Mouse (Mus musculus) adrenal gland (tissue): ENCODE data around the gene Btrc.

Experiments
- intact Hi-C: fragments of 180-260 bp; cut with DNase I; formaldehyde crosslinking; loops from one replicate; pipeline ENCODE4 v1.15.1; 2025

Gene Btrc

DNA sequence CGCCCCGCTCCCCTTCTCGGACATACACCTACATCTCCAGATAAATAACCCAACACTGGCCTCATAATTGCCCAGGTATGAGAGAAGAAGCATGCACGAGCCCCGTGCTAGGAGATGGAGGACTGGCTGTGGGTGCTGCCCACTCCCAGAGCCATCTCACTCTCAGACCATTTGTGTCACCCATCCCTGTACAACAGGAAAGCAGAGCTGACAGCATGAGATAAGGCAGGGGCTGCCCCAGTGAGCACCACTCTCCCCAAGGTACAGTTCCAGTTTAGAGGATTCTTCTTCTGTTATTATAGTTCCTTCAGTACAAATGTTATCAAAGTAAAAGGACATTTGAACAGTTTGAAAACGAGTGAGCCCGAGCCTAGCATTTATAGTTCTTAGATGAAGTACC is 163.8 kb downstream of the Btrc start:
- intact Hi-C loops: no loop called here

DNA sequence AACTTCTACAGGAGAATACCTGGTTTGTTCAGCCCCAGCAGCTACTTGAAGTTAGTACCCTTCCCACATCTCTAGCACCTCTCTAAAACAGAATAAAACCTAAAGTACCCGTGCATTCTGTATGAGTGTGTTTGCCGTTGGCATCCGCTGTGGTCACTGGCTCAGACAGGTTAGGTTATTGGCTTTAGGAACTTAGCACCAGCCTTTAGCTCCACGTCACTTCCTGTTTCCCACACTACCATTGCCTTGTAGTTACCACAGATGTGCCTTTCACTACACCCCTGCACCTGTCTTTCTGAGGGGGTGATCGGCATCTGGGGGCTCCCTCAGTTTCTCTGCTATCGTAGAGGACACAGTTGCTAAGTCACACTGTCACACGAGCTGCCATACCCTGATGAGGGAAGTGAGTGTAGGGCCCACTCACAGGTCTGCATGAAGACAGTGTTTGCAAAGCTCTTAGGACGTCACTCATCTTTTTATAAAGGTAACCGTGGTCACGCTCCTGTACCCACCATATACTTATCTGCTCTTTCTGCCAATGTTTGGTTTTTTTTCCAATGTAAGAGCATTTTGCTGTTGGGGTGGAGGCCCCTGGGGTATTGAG is 164.5 kb downstream of the Btrc start:
- intact Hi-C loops: no loop called here

DNA sequence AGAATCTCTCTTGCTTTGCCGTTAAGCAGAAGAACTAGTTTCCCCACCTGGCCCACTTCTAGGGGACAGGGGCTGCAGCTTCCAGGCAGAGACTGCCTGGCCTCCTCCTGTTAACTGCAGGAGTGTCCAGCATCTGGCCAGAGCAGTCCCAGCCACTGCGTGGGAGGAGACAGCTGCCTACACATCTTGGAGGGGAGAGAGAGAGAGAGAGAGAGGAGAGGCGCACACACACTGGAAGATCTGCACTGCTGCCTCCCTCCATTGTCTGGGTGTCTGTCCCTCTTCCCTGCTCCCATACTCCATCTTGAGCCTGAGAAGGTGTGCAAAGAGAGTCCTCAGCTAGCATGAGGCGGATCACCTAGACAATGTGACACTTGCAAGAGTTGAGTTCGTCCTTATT is 165.8 kb downstream of the Btrc start:
- intact Hi-C loops: no loop called here

DNA sequence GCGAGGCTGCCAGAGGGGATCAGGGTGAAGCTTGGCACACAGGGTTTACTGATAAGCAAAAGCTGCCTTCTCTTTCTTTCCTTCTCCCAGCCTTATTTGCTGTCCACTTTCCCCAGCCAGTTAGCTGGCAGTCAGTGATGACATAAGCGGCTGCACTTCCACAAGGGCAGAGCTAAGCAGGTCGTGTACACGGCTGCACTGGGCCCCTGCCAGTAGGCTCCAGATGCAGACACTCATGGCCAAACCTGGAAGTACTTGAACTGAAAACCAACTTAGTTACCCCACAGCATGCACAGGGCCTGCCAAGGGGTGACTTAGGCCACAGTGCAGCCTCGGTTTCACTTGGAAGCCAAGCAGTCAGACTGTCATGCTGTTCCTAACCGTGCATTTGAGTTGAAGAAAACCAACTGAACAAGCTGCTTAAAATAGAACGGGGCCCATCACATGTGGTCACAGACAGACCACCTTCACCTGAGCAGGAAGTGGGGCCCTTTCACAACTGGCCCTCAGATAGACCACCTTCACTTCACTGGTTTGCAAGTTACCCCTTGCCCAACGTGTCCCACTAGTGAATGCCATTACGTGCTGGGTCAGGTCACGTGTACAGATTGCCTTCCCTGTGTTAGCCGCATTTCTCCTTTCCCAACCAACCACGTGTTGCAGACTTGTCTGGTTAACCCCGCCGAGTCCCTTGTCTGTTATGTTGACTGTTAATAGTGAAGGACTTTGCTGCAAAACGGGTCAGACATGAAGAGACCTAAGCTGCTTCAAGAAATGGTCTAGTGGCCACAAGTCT is 166.9 kb downstream of the Btrc start:
- intact Hi-C loops: no loop called here

DNA sequence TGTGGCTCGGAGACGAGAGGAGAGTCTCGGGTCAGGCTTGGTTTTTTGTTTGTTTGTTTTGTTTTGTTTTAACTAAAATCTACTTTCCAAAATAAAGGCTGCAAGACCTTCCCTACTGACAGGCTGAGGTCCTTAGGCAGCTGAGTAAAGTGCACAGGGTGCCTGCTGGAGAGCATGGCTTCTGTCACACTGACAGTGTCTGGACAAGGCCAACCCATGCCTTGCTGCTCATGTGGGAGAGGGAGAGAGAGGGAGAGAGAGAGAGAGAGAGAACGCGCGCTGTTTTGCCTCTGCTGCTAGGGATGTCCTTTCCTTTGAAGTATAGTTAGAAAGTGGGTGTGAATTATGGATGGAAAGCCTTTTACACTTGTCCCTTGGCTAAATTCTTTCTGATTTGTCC is 168.0 kb downstream of the Btrc start:
- intact Hi-C loops: no loop called here

DNA sequence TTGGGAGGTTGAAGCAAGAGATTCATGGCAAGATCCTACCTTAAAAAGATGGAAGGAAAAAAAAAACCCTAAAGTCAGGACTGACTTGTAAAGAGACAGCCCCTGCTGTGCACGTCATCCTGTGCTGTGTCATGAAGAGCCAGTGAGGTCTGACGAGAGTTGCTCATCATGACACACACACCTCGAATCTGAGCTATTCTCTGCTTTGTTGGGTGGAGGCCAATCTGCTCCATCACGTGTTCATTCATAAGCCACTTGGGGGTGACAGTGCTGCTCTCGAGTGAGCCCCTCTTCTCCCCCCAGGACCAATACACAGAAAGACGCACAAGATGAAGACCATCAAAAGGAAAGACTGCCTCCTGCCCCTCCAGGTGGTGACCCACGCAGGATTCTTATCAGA is 170.1 kb downstream of the Btrc start:
- intact Hi-C loops: no loop called here

DNA sequence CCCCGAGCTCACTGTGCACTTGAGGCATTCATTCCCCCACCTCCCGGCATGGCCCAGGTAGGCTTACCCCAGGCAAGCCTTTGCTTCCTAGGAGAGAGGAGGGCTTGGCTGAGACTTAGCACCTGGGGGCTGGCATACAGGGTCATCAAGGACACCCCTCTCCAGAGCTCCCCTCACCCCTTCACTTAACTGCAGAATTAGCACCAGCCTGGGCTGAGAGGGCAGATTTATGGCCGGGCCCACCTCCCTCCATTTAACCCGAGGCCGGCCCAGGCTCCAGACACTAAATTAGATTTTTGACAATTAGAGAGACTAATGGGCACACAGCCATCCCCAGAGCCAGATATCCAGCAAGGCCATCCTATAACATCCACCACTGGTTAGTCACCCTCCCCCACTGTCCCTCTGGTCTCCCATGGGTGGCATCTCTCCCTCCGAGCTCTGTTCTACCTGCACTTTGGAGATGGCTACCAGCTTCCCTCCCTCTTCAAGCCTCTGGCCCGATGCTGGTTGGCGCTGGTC is 171.7 kb downstream of the Btrc start:
- intact Hi-C loops: no loop called here

DNA sequence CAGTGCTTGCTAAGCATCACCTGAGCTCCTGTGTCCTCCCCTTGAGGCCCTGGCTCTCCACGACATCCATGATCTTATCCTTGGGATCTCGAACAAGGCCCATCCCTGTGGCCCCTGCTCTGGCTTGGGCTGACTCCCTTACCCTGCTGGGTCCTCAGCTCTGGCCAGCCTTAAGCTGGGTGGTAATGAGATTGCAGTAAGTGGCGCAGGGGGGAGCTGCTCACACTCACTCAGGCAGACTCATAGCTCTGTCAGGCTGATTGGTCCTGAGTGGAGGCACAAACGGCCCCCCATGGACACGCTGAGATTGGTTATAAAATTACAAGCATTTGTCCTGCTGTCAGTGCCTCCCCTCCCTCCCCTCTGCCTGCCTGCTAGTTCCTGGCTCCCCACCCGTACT is 172.4 kb downstream of the Btrc start:
- intact Hi-C loops: no loop called here

DNA sequence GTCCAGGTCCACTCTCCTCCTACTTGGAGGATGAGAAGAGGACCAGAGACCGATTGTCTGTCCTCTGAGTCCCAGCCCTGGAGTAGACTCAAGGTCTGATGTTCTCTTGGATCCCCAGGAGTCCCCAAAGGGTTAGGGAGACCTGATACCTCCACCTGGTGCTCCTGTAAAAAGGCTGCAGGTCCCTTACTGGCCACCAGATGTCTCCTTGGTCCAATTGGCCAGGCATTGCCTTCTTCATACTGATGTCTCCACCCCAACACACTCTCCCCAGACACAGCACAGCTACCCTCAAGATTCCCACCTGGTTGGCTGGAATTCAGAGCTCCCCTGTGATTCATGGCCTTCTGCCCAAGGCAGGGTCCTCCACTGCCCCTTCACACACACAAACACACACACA is 174.0 kb downstream of the Btrc start:
- intact Hi-C loops: no loop called here

DNA sequence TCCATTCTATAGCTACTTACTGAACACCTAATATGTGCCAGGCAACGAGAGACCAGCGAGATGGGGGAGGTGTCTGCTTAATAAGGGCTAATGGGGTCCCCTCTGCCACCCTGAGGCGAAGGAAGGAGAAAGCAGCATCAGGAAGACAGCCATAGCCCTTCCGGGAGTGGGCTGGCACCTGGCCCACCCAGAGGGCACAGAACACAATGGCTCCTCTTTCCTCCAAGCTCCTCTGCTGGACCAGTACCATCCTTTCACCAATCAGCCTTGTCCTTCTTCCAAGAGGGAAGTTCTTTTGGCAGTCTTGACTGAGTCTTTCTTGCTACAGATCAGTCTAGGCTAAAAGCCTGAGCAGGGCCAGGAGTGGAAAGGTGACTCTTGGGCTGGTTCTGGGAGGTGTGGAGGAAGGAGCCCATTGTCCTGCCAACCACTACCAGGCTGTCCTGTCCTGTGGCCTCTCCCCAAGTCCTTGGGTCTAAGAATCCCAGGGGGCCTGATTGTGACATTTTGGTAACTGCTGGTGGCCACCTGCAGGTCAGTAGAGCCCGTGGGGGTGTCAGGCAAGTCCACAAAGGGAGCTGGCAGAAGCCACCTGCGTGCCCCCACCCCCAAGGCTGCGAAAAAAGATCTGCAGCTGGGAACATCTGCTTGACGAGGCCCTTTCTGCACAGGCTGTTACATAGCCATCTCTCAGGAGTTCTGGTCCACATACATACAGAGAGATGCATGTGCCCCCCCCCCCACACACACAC is 177.3 kb downstream of the Btrc start:
- intact Hi-C loops: loop anchor here (5.0 kb wide), 2 partner anchors 49 to 94 kb away; no protein-coding TSS in a partner anchor

DNA sequence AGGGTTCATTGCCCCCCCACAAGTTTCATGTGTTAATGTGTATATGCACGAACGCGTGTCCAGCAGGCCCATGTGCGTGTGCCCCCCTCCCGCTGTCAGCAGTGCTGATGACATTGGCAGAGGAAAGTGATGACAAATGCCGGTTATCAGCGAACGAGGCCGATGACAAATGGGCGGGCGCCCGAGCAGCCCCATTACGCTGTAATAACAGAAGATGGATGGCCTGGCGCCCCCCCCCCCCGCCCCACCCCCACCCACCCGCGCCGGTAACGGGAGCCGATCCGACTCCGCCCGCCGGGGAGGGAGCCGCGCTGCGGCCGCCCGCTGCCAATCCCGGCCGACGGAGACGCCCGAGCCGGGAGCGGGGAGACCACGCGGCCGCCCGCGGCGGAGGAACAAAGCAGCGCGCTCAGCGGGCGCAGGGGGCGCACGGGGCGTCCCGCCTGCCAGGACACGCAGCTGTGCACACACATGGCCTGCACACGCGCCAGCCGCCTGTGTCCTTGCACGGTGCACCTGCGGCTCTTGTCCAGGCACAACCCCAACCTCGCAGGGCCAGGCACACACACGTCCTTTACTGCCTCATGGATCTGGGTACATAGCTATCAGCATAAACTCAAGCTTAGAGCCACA is 178.0 kb downstream of the Btrc start:
- intact Hi-C loops: loop anchor here (5.0 kb wide), 2 partner anchors 49 to 94 kb away; no protein-coding TSS in a partner anchor

DNA sequence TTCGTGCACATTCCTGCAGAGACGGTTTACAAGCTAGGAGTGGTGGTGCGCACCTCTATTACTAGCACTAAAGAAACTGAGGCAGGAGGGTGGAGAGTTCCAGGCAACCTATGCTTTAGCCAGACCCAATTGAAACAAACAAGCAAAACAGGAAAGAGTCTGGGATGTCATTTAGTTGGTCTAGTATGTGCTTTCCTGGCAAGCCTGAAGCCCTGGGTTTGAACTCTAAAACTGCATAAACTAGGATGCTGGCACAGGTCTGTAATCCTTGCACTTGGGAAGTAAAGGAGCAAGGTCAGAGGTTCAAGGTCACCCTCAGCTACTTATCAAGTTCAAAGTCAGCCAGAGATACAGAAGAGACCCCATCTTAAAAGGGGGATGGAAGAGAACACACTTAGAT is 178.5 kb downstream of the Btrc start:
- intact Hi-C loops: loop anchor here (5.0 kb wide), 2 partner anchors 50 to 95 kb away; no protein-coding TSS in a partner anchor

DNA sequence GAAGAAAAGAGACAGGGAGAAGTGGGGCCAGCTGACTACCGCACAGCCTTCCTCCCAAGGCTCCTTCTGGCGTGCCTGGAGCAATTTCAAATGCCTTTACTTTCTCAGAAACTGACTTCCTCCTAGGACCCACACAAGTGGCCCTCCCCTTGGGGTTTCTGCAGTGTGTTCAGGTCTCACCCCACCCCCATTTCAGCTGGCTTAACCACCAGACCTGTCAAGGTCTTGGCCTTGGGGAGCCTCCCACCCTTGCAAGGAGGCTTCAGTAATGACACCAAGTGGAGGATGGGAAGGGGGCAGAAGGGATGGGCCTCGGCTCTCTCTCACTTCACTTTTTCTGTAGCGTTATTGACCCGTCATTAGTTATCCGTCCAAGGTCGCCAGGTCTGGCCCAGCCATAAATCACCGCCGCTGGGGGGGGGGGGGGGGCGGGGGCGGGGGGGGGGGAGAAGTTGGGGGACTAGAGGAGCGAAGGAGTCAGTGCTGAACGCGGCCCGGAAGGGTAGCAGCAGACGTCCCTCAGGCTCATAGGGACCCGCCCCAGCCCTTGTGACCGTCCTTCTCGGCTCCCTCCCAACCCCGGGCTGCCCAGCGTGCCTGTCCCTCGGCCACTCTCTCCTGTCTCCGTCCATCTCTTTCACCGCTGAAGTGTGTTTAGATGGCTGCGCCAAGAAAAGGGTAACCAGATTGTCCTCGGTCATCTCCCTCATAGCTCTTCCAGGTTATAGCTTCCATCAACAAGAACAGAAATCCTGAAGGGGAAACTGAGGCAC is 180.8 kb downstream of the Btrc start:
- intact Hi-C loops: loop anchor here (2.0 to 5.0 kb wide), 3 partner anchors 52 to 324 kb away; no protein-coding TSS in a partner anchor

DNA sequence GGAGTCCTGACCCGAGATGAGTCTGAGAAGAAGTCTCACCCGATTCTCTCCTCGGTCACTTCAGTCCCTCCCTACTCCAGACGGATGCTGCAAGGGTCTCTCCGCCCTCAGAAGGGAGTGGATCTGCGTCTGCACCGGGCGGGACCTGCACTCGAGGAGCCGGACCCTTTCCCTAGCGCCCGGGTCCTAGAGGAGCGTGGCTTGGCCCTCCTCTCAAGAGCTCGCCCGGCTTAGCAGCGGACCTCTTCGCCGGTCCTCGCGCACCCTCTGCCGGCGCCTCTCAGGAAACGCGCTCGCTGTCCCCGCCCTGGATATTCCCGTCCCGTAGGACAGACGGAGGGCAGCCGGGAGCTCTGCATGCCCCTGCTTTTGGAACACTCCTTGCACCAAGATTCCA is 181.4 kb downstream of the Btrc start:
- intact Hi-C loops: loop anchor here (2.0 to 5.0 kb wide), 4 partner anchors 53 to 324 kb away; no protein-coding TSS in a partner anchor

DNA sequence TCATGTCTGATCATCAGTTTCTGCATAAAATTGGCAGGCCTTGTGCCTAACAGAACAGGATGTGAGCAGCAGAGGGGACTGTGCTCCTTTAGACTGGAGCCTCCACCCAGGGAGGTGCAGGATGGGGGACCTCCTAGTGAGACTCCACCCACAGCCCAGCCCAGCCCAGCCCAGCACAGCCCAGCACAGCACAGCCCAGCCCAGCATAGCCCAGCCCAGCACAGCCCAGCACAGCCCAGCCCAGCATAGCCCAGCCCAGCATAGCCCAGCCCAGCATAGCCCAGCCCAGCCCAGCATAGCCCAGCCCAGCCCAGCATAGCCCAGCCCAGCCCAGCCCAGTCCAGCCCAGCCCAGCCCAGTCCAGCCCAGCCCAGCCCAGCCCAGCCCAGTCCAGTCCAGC is 184.7 kb downstream of the Btrc start:
- intact Hi-C loops: loop anchor here (5.0 kb wide), 1 partner anchor 241 kb away; no protein-coding TSS in a partner anchor

DNA sequence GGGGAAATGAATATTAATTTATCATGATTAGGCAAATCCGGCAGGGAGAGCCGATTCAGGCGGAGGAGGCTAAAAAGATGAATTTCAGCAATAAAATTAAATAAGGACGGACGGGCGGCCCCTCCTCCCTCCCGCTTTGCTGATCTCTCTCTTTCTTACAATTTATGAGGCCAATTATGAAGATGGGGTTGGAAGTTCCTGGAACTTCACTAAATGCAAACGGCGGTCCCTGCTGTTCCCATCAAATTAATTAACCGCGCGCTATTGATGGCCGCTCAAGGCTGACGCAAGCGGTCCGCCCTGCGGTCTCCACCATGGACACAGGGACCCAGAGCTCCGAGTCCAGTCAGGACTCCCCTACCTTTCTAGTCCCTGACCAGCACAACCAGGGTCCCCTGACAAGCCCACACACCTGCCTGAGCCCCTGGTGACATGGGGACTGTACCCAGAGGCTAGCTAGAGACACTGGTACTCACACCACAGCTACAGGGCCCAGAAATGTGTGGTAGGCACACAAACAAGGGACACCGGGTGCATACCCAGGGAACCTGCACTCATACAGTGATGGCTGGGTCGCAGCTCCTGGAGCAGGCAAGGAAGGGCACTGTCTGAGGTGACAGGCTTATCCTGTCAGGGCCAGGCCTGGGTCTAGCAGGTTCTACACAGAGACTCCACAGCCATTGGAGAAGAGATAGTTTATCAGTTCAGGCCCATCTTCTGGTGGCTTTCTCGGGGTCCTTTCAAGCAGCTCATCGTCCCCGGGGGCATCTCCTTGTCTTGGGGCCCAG is 185.8 kb downstream of the Btrc start:
- intact Hi-C loops: loop anchor here (5.0 kb wide), 1 partner anchor 242 kb away; no protein-coding TSS in a partner anchor

DNA sequence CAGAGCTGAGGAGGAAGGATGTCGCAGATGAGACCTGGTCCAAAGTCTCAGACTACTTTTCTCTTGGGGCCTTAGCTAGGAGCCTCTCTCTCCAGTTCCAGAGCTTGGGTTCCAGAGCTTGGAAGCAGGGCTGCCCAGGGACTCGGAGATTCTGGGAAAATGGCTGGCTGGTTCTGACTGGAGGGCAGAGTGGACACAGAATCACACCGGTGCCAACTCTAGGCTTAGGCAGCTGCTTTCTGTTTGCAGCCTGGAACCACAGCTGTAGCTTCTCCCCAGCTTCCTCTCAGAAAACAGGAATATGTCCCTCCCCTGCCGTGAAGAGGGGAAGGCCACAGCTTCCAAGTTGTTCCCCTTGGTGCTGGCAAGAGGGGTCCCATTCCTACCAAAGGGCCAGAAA is 186.4 kb downstream of the Btrc start:
- intact Hi-C loops: loop anchor here (5.0 kb wide), 1 partner anchor 243 kb away; no protein-coding TSS in a partner anchor

DNA sequence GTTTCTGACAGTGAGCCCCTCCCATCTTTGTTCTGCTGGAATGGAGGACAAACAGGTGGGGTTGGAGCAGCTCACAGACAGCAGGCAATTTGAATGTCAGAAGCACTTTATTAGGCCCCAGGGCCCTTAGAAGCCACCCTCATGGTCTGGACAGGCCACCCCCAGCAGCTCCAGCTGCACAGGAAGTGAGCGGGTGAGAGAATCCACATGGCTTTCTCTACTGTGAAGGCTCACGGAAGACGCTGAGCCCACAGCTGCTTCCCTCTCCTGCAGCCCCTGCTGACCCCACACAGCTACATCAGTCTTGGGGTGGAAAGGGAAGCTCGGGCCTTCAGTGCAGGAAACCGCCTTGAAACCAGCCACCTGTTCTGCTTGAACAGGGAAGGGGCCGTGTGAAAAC is 188.7 kb downstream of the Btrc start:
- intact Hi-C loops: no loop called here

DNA sequence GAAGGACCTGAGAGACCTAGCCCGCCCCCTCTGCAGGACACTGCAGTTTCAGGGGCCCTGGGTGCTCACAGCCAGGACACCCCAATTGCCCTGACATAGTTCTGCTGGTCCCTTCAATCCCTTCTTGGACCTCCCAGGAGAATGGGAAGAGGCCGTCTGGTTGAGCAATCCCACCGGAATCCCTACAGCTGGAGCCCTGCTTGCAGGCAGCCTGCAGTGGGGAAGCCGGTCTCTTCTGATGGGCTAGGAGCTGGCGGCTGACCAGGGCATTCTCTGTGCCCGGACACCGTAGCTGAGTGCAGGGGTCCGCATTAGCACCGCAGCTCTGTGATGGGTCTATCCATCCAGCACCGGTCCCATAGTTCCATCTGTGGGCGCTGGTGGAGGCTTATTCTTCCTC is 190.6 kb downstream of the Btrc start:
- intact Hi-C loops: no loop called here
